Mouse (Mus musculus): ENCODE measurements at regions not wholly inside any gene's neighbourhood (a gene's known extent, or its start where the extent isn't known, plus 50 kb on each side); places are given as distances from the start of the nearest gene placed in this dataset.
A peak's percentile ranks its signal among the peaks of the same experiment; 100 is the strongest.

GRCm38 (mm10) chr10:98041766-98042165 is 315.2 kb upstream of the C030005K15Rik start:
- H3K4me3 ChIP-seq (ENCODE audit: insufficient read depth, poor library complexity, severe bottlenecking) = no peak overlapping the region
- no peaks in the 10 kb centered on the region for H3K79me3 ChIP-seq (ENCODE audit: low read depth)
- no peak for TF ChIP-seq USF1 (IDR thresholded peaks at IDR 0.05; ENCODE audit: low read depth)
- H3K79me2 ChIP-seq (ENCODE audit: control insufficient read depth, insufficient read depth) = no peaks in the 10 kb centered on the region
- H3K27me3 ChIP-seq (ENCODE audit: control insufficient read depth, insufficient read depth, insufficient read length) = no peaks in the 10 kb centered on the region
- no peak overlapping the region for H3ac ChIP-seq (ENCODE audit: control insufficient read depth, insufficient read length, low read depth)
- no peaks in the 10 kb centered on the region for H3K36me3 ChIP-seq (ENCODE audit: control insufficient read depth, insufficient read depth)

- Histone ChIP-seq H3K36me3 (ENCODE audit: control insufficient read depth, insufficient read depth) (no peaks in the 10 kb centered on the region), H3K79me2 (ENCODE audit: control insufficient read depth, insufficient read depth) (no peaks in the 10 kb centered on the region), H3K79me3 (ENCODE audit: low read depth) (no peaks in the 10 kb centered on the region), H3K27me3 (ENCODE audit: control insufficient read depth, insufficient read depth, insufficient read length) (no peaks in the 10 kb centered on the region), H3ac (ENCODE audit: control insufficient read depth, insufficient read length, low read depth) (no peak overlapping the region), H3K4me3 (ENCODE audit: insufficient read depth, poor library complexity, severe bottlenecking) (no peak overlapping the region)
- TF ChIP-seq MAX (IDR thresholded peaks at IDR 0.05) = no peak
- no peak for TF ChIP-seq CTCF (IDR thresholded peaks at IDR 0.05; ENCODE audit: control insufficient read depth, insufficient read depth, insufficient read length)
- no peak for TF ChIP-seq FOSL1 (IDR thresholded peaks at IDR 0.05; ENCODE audit: insufficient read depth, low read length, poor library complexity, severe bottlenecking)
- TF ChIP-seq MYOD1 (IDR thresholded peaks at IDR 0.05; ENCODE audit: control insufficient read depth, insufficient read length, low read depth) = no peak
- peak; percentile 31 for TF ChIP-seq CEBPB (IDR thresholded peaks at IDR 0.05; ENCODE audit: low read depth)
- TF ChIP-seq USF1 (IDR thresholded peaks at IDR 0.05; ENCODE audit: low read depth) = no peak
Measured at GRCm38 (mm10) chr10:98043873-98044272, 317.3 kb upstream of the C030005K15Rik start.

DNA sequence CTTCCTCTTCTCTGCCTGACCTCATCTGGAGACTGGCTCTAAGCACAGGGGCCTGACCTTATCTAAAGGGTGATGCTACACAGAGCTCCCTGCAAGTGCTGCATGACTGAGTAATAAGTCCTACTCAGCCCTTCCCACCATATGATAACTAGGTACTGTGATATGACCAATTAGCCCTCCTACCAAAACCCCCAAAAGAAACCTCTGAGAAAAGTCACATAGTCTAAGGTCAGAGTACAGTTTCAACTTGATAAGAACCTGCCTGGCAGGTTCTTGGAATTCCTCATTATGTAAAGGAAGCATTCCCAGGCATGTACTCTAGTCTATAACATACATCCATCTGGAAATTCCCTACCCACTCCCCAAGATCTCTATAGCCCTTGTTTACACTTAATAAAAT is 318.0 kb upstream of the C030005K15Rik start:
- TF ChIP-seq CEBPB (IDR thresholded peaks at IDR 0.05; ENCODE audit: low read depth) = no peak
- TF ChIP-seq CTCF (IDR thresholded peaks at IDR 0.05; ENCODE audit: control insufficient read depth, insufficient read depth, insufficient read length) = no peak
- TF ChIP-seq FOSL1 (IDR thresholded peaks at IDR 0.05; ENCODE audit: insufficient read depth, low read length, poor library complexity, severe bottlenecking) = no peak
- no peak for TF ChIP-seq MYOG (IDR thresholded peaks at IDR 0.05; ENCODE audit: control insufficient read depth, extremely low read depth, insufficient read length)
- no peak for TF ChIP-seq MAX (IDR thresholded peaks at IDR 0.05)
- no peak for TF ChIP-seq USF1 (IDR thresholded peaks at IDR 0.05; ENCODE audit: low read depth)
- TF ChIP-seq MYOD1 (IDR thresholded peaks at IDR 0.05; ENCODE audit: control insufficient read depth, insufficient read length, low read depth) = no peak
- no peaks in the 10 kb centered on the region for H3K79me2 ChIP-seq (ENCODE audit: control insufficient read depth, insufficient read depth)
- H3K27me3 ChIP-seq (ENCODE audit: control insufficient read depth, insufficient read depth, insufficient read length) = no peaks in the 10 kb centered on the region
- H3K4me3 ChIP-seq (ENCODE audit: insufficient read depth, poor library complexity, severe bottlenecking) = no peak overlapping the region
- H3K79me3 ChIP-seq (ENCODE audit: low read depth) = no peaks in the 10 kb centered on the region
- H3ac ChIP-seq (ENCODE audit: control insufficient read depth, insufficient read length, low read depth) = no peak overlapping the region
- H3K36me3 ChIP-seq (ENCODE audit: control insufficient read depth, insufficient read depth) = no peaks in the 10 kb centered on the region

DNA sequence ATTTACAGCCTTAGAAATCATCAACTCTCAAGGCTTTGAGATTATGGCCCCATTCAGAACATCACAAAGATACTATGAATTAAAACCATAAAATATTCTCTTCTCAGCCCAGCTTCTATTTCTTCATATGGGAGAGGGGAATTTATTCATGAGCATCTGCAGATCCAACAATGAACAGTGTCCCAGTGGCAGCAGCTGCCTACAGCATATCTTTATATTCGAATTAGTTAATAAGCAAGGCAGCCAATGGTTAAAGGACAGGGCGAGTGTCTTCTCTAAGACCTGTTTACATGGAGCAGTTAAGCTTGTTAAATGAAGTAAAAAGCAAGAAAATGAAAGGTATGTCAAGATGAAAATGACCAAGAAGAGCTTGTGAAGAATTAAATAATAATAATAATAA is 346.9 kb upstream of the C030005K15Rik start:
- H3K4me3 ChIP-seq (ENCODE audit: insufficient read depth, poor library complexity, severe bottlenecking) = no peak overlapping the region
- H3K79me2 ChIP-seq (ENCODE audit: control insufficient read depth, insufficient read depth) = no peaks in the 10 kb centered on the region

DNA sequence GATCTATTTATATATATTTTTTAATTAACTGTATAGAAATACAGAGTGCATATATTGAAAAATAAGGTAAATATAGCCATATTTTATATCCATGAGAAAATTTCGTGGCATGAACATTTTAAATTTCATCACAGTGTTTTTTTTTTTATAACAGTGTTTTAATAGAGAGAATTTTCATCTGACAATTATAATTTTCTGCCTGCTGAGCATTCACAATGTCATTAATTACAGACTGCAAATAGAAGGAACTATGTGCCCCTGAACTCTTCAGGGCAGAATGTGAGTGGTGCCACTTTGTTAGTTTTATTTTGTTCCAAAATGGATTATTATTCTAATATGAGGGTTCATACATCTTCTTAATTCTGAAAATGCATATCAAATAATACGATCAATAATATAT is 358.3 kb upstream of the C030005K15Rik start:
- Histone ChIP-seq H3K79me3 (ENCODE audit: low read depth) (no peaks in the 10 kb centered on the region), H3ac (ENCODE audit: control insufficient read depth, insufficient read length, low read depth) (no peak overlapping the region), H3K36me3 (ENCODE audit: control insufficient read depth, insufficient read depth) (no peaks in the 10 kb centered on the region), H3K27me3 (ENCODE audit: control insufficient read depth, insufficient read depth, insufficient read length) (no peaks in the 10 kb centered on the region), H3K4me3 (ENCODE audit: insufficient read depth, poor library complexity, severe bottlenecking) (no peak overlapping the region), H3K79me2 (ENCODE audit: control insufficient read depth, insufficient read depth) (no peaks in the 10 kb centered on the region)
- no peak for TF ChIP-seq MYOD1 (IDR thresholded peaks at IDR 0.05; ENCODE audit: control insufficient read depth, insufficient read length, low read depth)
- no peak for TF ChIP-seq USF1 (IDR thresholded peaks at IDR 0.05; ENCODE audit: low read depth)
- TF ChIP-seq FOSL1 (IDR thresholded peaks at IDR 0.05; ENCODE audit: insufficient read depth, low read length, poor library complexity, severe bottlenecking) = no peak
- TF ChIP-seq CTCF (IDR thresholded peaks at IDR 0.05; ENCODE audit: control insufficient read depth, insufficient read depth, insufficient read length) = no peak

More for the DNA sequence above, 346.9 kb upstream of the C030005K15Rik start:
- H3K36me3 ChIP-seq (ENCODE audit: control insufficient read depth, insufficient read depth) = no peaks in the 10 kb centered on the region
- H3K27me3 ChIP-seq (ENCODE audit: control insufficient read depth, insufficient read depth, insufficient read length) = no peaks in the 10 kb centered on the region
- no peak for TF ChIP-seq CEBPB (IDR thresholded peaks at IDR 0.05; ENCODE audit: low read depth)
- no peak for TF ChIP-seq MAX (IDR thresholded peaks at IDR 0.05)
- no peak for TF ChIP-seq FOSL1 (IDR thresholded peaks at IDR 0.05; ENCODE audit: insufficient read depth, low read length, poor library complexity, severe bottlenecking)
- no peak for TF ChIP-seq MYOG (IDR thresholded peaks at IDR 0.05; ENCODE audit: control insufficient read depth, extremely low read depth, insufficient read length)
- TF ChIP-seq MYOD1 (IDR thresholded peaks at IDR 0.05; ENCODE audit: control insufficient read depth, insufficient read length, low read depth) = no peak
- no peak for TF ChIP-seq USF1 (IDR thresholded peaks at IDR 0.05; ENCODE audit: low read depth)
- no peak for TF ChIP-seq CTCF (IDR thresholded peaks at IDR 0.05; ENCODE audit: control insufficient read depth, insufficient read depth, insufficient read length)
- H3K79me3 ChIP-seq (ENCODE audit: low read depth) = no peaks in the 10 kb centered on the region
- H3ac ChIP-seq (ENCODE audit: control insufficient read depth, insufficient read length, low read depth) = no peak overlapping the region

DNA sequence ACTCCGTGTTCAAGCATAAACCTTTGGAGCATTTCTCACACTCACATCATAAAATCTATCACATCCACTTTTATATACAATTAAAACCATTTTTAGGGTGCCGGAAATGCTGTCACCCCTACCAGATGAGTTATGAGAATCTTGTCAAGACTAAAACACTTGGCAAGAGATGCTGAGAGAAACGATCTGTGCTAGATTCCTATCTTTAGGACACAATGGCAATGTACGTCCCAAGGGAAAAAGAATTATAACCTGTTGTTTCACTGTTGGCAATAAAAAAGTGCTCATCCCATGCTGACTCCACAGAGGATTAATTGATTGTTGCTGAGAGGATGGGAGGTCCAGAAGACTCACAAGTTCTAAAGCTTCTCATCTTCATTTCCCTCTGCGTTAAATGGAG is 389.7 kb upstream of the C030005K15Rik start:
- no peaks in the 10 kb centered on the region for H3K79me2 ChIP-seq (ENCODE audit: control insufficient read depth, insufficient read depth)
- no peak overlapping the region for H3K4me3 ChIP-seq (ENCODE audit: insufficient read depth, poor library complexity, severe bottlenecking)
- TF ChIP-seq CTCF (IDR thresholded peaks at IDR 0.05; ENCODE audit: control insufficient read depth, insufficient read depth, insufficient read length) (no peak), MYOG (IDR thresholded peaks at IDR 0.05; ENCODE audit: control insufficient read depth, extremely low read depth, insufficient read length) (no peak), MYOD1 (IDR thresholded peaks at IDR 0.05; ENCODE audit: control insufficient read depth, insufficient read length, low read depth) (no peak), USF1 (IDR thresholded peaks at IDR 0.05; ENCODE audit: low read depth) (no peak), CEBPB (IDR thresholded peaks at IDR 0.05; ENCODE audit: low read depth) (no peak), FOSL1 (IDR thresholded peaks at IDR 0.05; ENCODE audit: insufficient read depth, low read length, poor library complexity, severe bottlenecking) (no peak), MAX (IDR thresholded peaks at IDR 0.05) (no peak)
- no peaks in the 10 kb centered on the region for H3K36me3 ChIP-seq (ENCODE audit: control insufficient read depth, insufficient read depth)
- no peak overlapping the region for H3ac ChIP-seq (ENCODE audit: control insufficient read depth, insufficient read length, low read depth)
- H3K27me3 ChIP-seq (ENCODE audit: control insufficient read depth, insufficient read depth, insufficient read length) = no peaks in the 10 kb centered on the region
- no peaks in the 10 kb centered on the region for H3K79me3 ChIP-seq (ENCODE audit: low read depth)

All from C2C12 (cell line).